Mouse (Mus musculus) heart, embryonic 13.5 days (tissue): ENCODE measurements around the gene Lrrc75a. TPM values are rescaled to one million over a fixed set of nuclear protein-coding genes. Genes with fewer than 3 reads are reported as not detected.
A peak's percentile ranks its signal among the peaks of the same experiment; 100 is the strongest.

ENCODE experiments used
- ATAC-seq: fragments of 200-750 bp; cut with Nextera tagmentation; 2 replicates; pipeline ENCODE4 v1.8.0; 2017; ENCODE audit warnings: moderate TSS enrichment; ENCODE audit not compliant: insufficient number of reproducible peaks, low FRiP score, low TSS enrichment; ENCODE audit errors: extremely low read depth
- H3K27ac ChIP-seq: fragments of 300-500 bp; sonication (generic); replicated peaks from 2 replicates; pipeline ENCODE4 v1.5.1; 2015; ENCODE audit warnings: moderate library complexity, mild to moderate bottlenecking, inconsistent platforms
- H3K27me3 ChIP-seq: fragments of 300-500 bp; sonication (generic); replicated peaks from 2 replicates; pipeline ENCODE4 v1.6.1; 2015; ENCODE audit warnings: mild to moderate bottlenecking, inconsistent platforms
- H3K36me3 ChIP-seq: fragments of 300-500 bp; sonication (generic); 2 replicates; pipeline ENCODE4 v1.6.1; 2015; ENCODE audit warnings: mild to moderate bottlenecking, inconsistent platforms
- H3K4me1 ChIP-seq: fragments of 300-500 bp; sonication (generic); 2 replicates; pipeline ENCODE4 v1.6.1; 2015; ENCODE audit warnings: inconsistent platforms
- H3K4me2 ChIP-seq: fragments of 300-500 bp; sonication (generic); 2 replicates; pipeline ENCODE4 v1.6.1; 2015; ENCODE audit warnings: inconsistent platforms, mild to moderate bottlenecking, moderate library complexity
- H3K4me3 ChIP-seq: fragments of 300-500 bp; sonication (generic); 2 replicates; pipeline ENCODE4 v1.5.1; 2015; ENCODE audit warnings: moderate library complexity, mild to moderate bottlenecking, inconsistent platforms
- H3K9ac ChIP-seq: fragments of 300-500 bp; sonication (generic); 2 replicates; pipeline ENCODE4 v1.6.1; 2015; ENCODE audit warnings: inconsistent platforms, mild to moderate bottlenecking, moderate library complexity
- H3K9me3 ChIP-seq: fragments of 300-500 bp; sonication (generic); 2 replicates; pipeline ENCODE4 v1.6.1; 2016; ENCODE audit warnings: inconsistent platforms
- WGBS: fragments of 180-500 bp; shearing (Covaris S2); methylation state at CpG from one replicate; pipeline ENCODE4 v1.1.7; 2015; ENCODE audit warnings: mixed read lengths; 5-methylcytosine and 5-hydroxymethylcytosine counted together
- polyA plus RNA-seq: library from polyadenylated mRNA; unstranded; fragments of >200 nt; fragmentation: Nextera tagmentation; extraction: Ambion mirVana; gene quantifications from 2 replicates; pipeline ENCODE4 v1.2.1, GENCODE M21; 2015

The Lrrc75a gene
- polyA plus RNA-seq, 1 experiment from 2014 or later = 14.3 TPM

GRCm38 (mm10) chr11:62635406-62635805, 12.9 kb downstream of the Lrrc75a start:
- peaks cover 77% of the 10 kb centered on the region for H3K4me1 ChIP-seq
- WGBS = 59% methylated on average over 3 of the region's 3 CpGs
- no peaks in the 10 kb centered on the region for H3K9me3 ChIP-seq
- peak overlapping the region; percentile 88 for H3K27ac ChIP-seq
- H3K4me3 ChIP-seq = no peak overlapping the region
- no peak overlapping the region for H3K4me2 ChIP-seq
- peak overlapping the region; percentile 56; the same call in 1 of the 2 replicates for H3K9ac ChIP-seq
- no peaks in the 10 kb centered on the region for H3K27me3 ChIP-seq
- peaks cover 3% of the 10 kb centered on the region; the same call in 1 of the 2 replicates for H3K36me3 ChIP-seq
- ATAC-seq = no peak

GRCm38 (mm10) chr11:62631138-62631537, 17.2 kb downstream of the Lrrc75a start:
- peak overlapping the region; percentile 44; the same call in 1 of the 2 replicates for H3K9ac ChIP-seq
- peaks cover 11% of the 10 kb centered on the region; the same call in 1 of the 2 replicates for H3K36me3 ChIP-seq
- 0 out of 2 replicates have a peak overlapping the region, but pooled peaks have one; percentile 58 for H3K4me2 ChIP-seq
- H3K27ac ChIP-seq = no peak overlapping the region
- H3K9me3 ChIP-seq = 0 out of 2 replicates have a peak, but pooled peaks cover 4% of the 10 kb centered on the region
- no peaks in the 10 kb centered on the region for H3K27me3 ChIP-seq
- 48% methylated on average over 4 of the region's 4 CpGs for WGBS
- H3K4me3 ChIP-seq = no peak overlapping the region
- H3K4me1 ChIP-seq = peaks cover 66% of the 10 kb centered on the region
- ATAC-seq = no peak

GRCm38 (mm10) chr11:62630225-62630821, 18.0 kb downstream of the Lrrc75a start:
- Histone ChIP-seq H3K27me3 (no peaks in the 10 kb centered on the region), H3K4me2 (peak overlapping the region; percentile 58), H3K36me3 (peaks cover 11% of the 10 kb centered on the region; the same call in 1 of the 2 replicates), H3K9ac (peak overlapping the region; percentile 67), H3K4me1 (peaks cover 66% of the 10 kb centered on the region), H3K9me3 (0 out of 2 replicates have a peak, but pooled peaks cover 6% of the 10 kb centered on the region), H3K4me3 (peak overlapping the region; percentile 27), H3K27ac (peak overlapping the region; percentile 68)
- ATAC-seq = no peak
- 2% methylated on average over 11 of the region's 11 CpGs for WGBS

- Histone ChIP-seq H3K27ac (peak overlapping the region; percentile 68), H3K9ac (peak overlapping the region; percentile 67), H3K27me3 (no peaks in the 10 kb centered on the region), H3K9me3 (0 out of 2 replicates have a peak, but pooled peaks cover 6% of the 10 kb centered on the region), H3K4me1 (peaks cover 66% of the 10 kb centered on the region), H3K36me3 (peaks cover 11% of the 10 kb centered on the region; the same call in 1 of the 2 replicates), H3K4me3 (0 out of 2 replicates have a peak overlapping the region, but pooled peaks have one; percentile 27), H3K4me2 (peak overlapping the region; percentile 58)
- no peak for ATAC-seq
- 4% methylated on average over 9 of the region's 9 CpGs for WGBS
These were observed 18.7 kb downstream of the Lrrc75a start for GRCm38 (mm10) chr11:62629352-62630224.

GRCm38 (mm10) chr11:62624341-62625291, 23.7 kb downstream of the Lrrc75a start:
- WGBS = 35% methylated on average over 10 of the region's 10 CpGs
- Histone ChIP-seq H3K9ac (peak overlapping the region; percentile 4; the same call in 1 of the 2 replicates), H3K4me3 (no peak overlapping the region), H3K4me2 (no peak overlapping the region), H3K9me3 (0 out of 2 replicates have a peak, but pooled peaks cover 6% of the 10 kb centered on the region), H3K4me1 (peaks cover 53% of the 10 kb centered on the region), H3K36me3 (peaks cover 16% of the 10 kb centered on the region), H3K27me3 (no peaks in the 10 kb centered on the region), H3K27ac (peak overlapping the region; percentile 71)
- no peak for ATAC-seq

GRCm38 (mm10) chr11:62622850-62623249, 25.5 kb downstream of the Lrrc75a start:
- H3K9ac ChIP-seq = no peak overlapping the region
- no peak for ATAC-seq

GRCm38 (mm10) chr11:62621586-62622283, 26.6 kb downstream of the Lrrc75a start:
- H3K4me3 ChIP-seq = no peak overlapping the region
- no peak overlapping the region for H3K4me2 ChIP-seq
- no peak for ATAC-seq
- H3K27ac ChIP-seq = no peak overlapping the region
- 0 out of 2 replicates have a peak, but pooled peaks cover 6% of the 10 kb centered on the region for H3K9me3 ChIP-seq
- H3K27me3 ChIP-seq = no peaks in the 10 kb centered on the region
- peaks cover 32% of the 10 kb centered on the region for H3K4me1 ChIP-seq
- H3K9ac ChIP-seq = no peak overlapping the region
- peaks cover 42% of the 10 kb centered on the region for H3K36me3 ChIP-seq
- WGBS = 71% methylated on average over 4 of the region's 4 CpGs

More at GRCm38 (mm10) chr11:62622850-62623249, 25.5 kb downstream of the Lrrc75a start:
- H3K4me2 ChIP-seq = no peak overlapping the region
- no peaks in the 10 kb centered on the region for H3K27me3 ChIP-seq
- 65% methylated on average over 4 of the region's 4 CpGs for WGBS
- H3K4me3 ChIP-seq = no peak overlapping the region
- peaks cover 33% of the 10 kb centered on the region for H3K36me3 ChIP-seq
- peaks cover 35% of the 10 kb centered on the region for H3K4me1 ChIP-seq
- H3K9me3 ChIP-seq = 0 out of 2 replicates have a peak, but pooled peaks cover 6% of the 10 kb centered on the region
- no peak overlapping the region for H3K27ac ChIP-seq

- Histone ChIP-seq H3K4me2 (no peak overlapping the region), H3K9ac (no peak overlapping the region), H3K4me1 (peaks cover 28% of the 10 kb centered on the region), H3K36me3 (peaks cover 42% of the 10 kb centered on the region), H3K27ac (no peak overlapping the region), H3K4me3 (no peak overlapping the region), H3K27me3 (no peaks in the 10 kb centered on the region), H3K9me3 (0 out of 2 replicates have a peak, but pooled peaks cover under 1% of the 10 kb centered on the region)
- WGBS = 90% methylated on average over 8 of the region's 8 CpGs
- ATAC-seq = no peak
These were observed 27.2 kb downstream of the Lrrc75a start for GRCm38 (mm10) chr11:62621079-62621478.

GRCm38 (mm10) chr11:62615456-62615855, 32.9 kb downstream of the Lrrc75a start:
- Histone ChIP-seq H3K4me1 (peaks cover 15% of the 10 kb centered on the region), H3K9me3 (no peaks in the 10 kb centered on the region), H3K9ac (no peak overlapping the region), H3K4me2 (no peak overlapping the region), H3K27ac (no peak overlapping the region), H3K4me3 (no peak overlapping the region), H3K27me3 (no peaks in the 10 kb centered on the region), H3K36me3 (peaks cover 72% of the 10 kb centered on the region)
- no peak for ATAC-seq
- WGBS = 76% methylated on average over 4 of the region's 4 CpGs

- Histone ChIP-seq H3K36me3 (peaks cover 72% of the 10 kb centered on the region), H3K27ac (no peak overlapping the region), H3K9ac (peak overlapping the region; percentile 67), H3K4me2 (no peak overlapping the region), H3K9me3 (no peaks in the 10 kb centered on the region), H3K27me3 (no peaks in the 10 kb centered on the region), H3K4me3 (no peak overlapping the region), H3K4me1 (peaks cover 15% of the 10 kb centered on the region)
- 78% methylated on average over 8 of the region's 8 CpGs for WGBS
- ATAC-seq = no peak
These were observed 33.4 kb downstream of the Lrrc75a start for GRCm38 (mm10) chr11:62614876-62615410.
